Mouse (Mus musculus): ENCODE results near the gene Dmp1. TPM values are rescaled to one million over a fixed set of nuclear protein-coding genes. Genes with fewer than 3 reads are reported as not detected.

The Dmp1 gene
- polyA plus RNA-seq, 1 experiment from 2014 or later = 19.3 TPM

- Histone ChIP-seq H3K27ac (replicated peaks; ENCODE audit: low read depth, low read length) (no peak overlapping the region), H3K4me3 (ENCODE audit: low read depth, low read length) (no peak overlapping the region), H3K9me3 (ENCODE audit: control insufficient read depth, low read length) (no peaks in the 10 kb centered on the region), H3K4me2 (ENCODE audit: low read depth, low read length) (no peak overlapping the region), H3K4me1 (ENCODE audit: control insufficient read depth, insufficient read depth, low read length) (no peaks in the 10 kb centered on the region), H3K9ac (ENCODE audit: low read depth, low read length) (no peak overlapping the region), H3K36me3 (ENCODE audit: control insufficient read depth, insufficient read depth, low read length) (no peaks in the 10 kb centered on the region), H3K27me3 (replicated peaks; ENCODE audit: control insufficient read depth, insufficient read depth, low read length) (no peaks in the 10 kb centered on the region)
- ATAC-seq (ENCODE audit: low read depth) (no peak), DNase-seq (ENCODE audit: low spot score) (no peak)
- 80% methylated on average over 9 of the region's 9 CpGs for WGBS
Measured at GRCm38 (mm10) chr5:104239674-104240378, 37.4 kb downstream of the Dmp1 start.

DNA sequence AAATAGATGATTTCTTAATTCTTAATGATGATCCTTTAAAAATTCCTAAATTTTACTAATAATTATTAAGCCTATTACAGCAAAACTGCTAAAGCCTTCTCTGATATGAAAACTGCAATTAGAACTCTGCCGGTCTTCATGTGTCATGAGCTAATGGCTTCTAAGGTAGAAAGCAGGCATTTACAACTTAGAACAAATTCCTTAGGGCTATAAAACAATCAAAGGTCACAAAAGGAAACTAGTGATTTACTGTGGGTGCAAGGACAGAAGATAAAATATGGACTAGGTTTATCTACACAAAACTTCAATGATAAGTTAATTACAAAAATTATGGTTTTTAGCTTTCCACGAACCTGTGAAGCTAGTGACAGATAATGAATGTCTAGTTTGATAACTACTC, 41.8 kb downstream of the Dmp1 start:
- no peaks in the 10 kb centered on the region for H3K36me3 ChIP-seq (ENCODE audit: control insufficient read depth, insufficient read depth, low read length)
- DNase-seq (ENCODE audit: low spot score) (no peak), ATAC-seq (ENCODE audit: low read depth) (no peak)
- no peaks in the 10 kb centered on the region for H3K27me3 ChIP-seq (replicated peaks; ENCODE audit: control insufficient read depth, insufficient read depth, low read length)
- no peak overlapping the region for H3K4me3 ChIP-seq (ENCODE audit: low read depth, low read length)
- no peak overlapping the region for H3K4me2 ChIP-seq (ENCODE audit: low read depth, low read length)
- no peaks in the 10 kb centered on the region for H3K9me3 ChIP-seq (ENCODE audit: control insufficient read depth, low read length)
- WGBS = 78% methylated on average over 2 of the region's 2 CpGs
- no peak overlapping the region for H3K9ac ChIP-seq (ENCODE audit: low read depth, low read length)
- H3K27ac ChIP-seq (replicated peaks; ENCODE audit: low read depth, low read length) = no peak overlapping the region
- no peaks in the 10 kb centered on the region for H3K4me1 ChIP-seq (ENCODE audit: control insufficient read depth, insufficient read depth, low read length)

DNA sequence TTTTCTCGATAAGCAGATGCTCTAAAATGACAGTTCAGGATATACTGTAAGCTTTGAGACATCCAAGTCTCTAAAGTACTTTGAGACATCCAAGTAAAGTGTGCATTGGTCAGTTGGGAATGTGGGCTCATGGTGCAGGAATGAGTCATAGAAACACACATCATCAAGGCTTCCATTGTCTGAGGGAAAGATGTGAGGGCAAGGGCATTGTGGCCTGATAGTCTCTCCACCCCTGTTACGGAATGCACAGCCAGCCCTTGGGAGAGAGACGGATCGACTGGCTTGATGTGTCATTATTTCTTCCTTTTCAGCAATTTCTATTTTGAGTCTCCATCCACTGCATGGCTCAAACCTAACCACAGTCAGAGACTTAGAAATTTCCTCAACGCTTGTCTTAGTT, 49.4 kb downstream of the Dmp1 start:
- H3K9me3 ChIP-seq (ENCODE audit: control insufficient read depth, low read length) = no peaks in the 10 kb centered on the region
- no peak for ATAC-seq (ENCODE audit: low read depth)
- H3K9ac ChIP-seq (ENCODE audit: low read depth, low read length) = no peak overlapping the region
- WGBS = 72% methylated on average over 5 of the region's 5 CpGs
- H3K4me3 ChIP-seq (ENCODE audit: low read depth, low read length) = no peak overlapping the region
- H3K27ac ChIP-seq (replicated peaks; ENCODE audit: low read depth, low read length) = no peak overlapping the region
- no peaks in the 10 kb centered on the region for H3K36me3 ChIP-seq (ENCODE audit: control insufficient read depth, insufficient read depth, low read length)
- H3K27me3 ChIP-seq (replicated peaks; ENCODE audit: control insufficient read depth, insufficient read depth, low read length) = no peaks in the 10 kb centered on the region
- H3K4me1 ChIP-seq (ENCODE audit: control insufficient read depth, insufficient read depth, low read length) = no peaks in the 10 kb centered on the region
- DNase-seq (ENCODE audit: low spot score) = no peak
- H3K4me2 ChIP-seq (ENCODE audit: low read depth, low read length) = no peak overlapping the region

- DNase-seq (ENCODE audit: low spot score) (no peak), ATAC-seq (ENCODE audit: low read depth) (no peak)
- H3K27ac ChIP-seq (replicated peaks; ENCODE audit: low read depth, low read length) = no peak overlapping the region
- H3K9ac ChIP-seq (ENCODE audit: low read depth, low read length) = no peak overlapping the region
- no peaks in the 10 kb centered on the region for H3K36me3 ChIP-seq (ENCODE audit: control insufficient read depth, insufficient read depth, low read length)
- WGBS = 71% methylated on average over 3 of the region's 3 CpGs
- H3K4me1 ChIP-seq (ENCODE audit: control insufficient read depth, insufficient read depth, low read length) = no peaks in the 10 kb centered on the region
- H3K4me2 ChIP-seq (ENCODE audit: low read depth, low read length) = no peak overlapping the region
- no peak overlapping the region for H3K4me3 ChIP-seq (ENCODE audit: low read depth, low read length)
- H3K9me3 ChIP-seq (ENCODE audit: control insufficient read depth, low read length) = no peaks in the 10 kb centered on the region
- H3K27me3 ChIP-seq (replicated peaks; ENCODE audit: control insufficient read depth, insufficient read depth, low read length) = no peaks in the 10 kb centered on the region
Measured at GRCm38 (mm10) chr5:104256585-104256984, 54.2 kb downstream of the Dmp1 start.

- ATAC-seq (ENCODE audit: low read depth) = no peak
- no peak overlapping the region for H3K9ac ChIP-seq (ENCODE audit: low read depth, low read length)
- DNase-seq (ENCODE audit: low spot score) = no peak
Measured at GRCm38 (mm10) chr5:104261908-104262461, 59.6 kb downstream of the Dmp1 start.

GRCm38 (mm10) chr5:104263014-104263776, 60.8 kb downstream of the Dmp1 start:
- ATAC-seq (ENCODE audit: low read depth) (no peak), DNase-seq (ENCODE audit: low spot score) (no peak)
- H3K9ac ChIP-seq (ENCODE audit: low read depth, low read length) = no peak overlapping the region
- WGBS = 92% methylated on average over 13 of the region's 13 CpGs
- H3K27me3 ChIP-seq (replicated peaks; ENCODE audit: control insufficient read depth, insufficient read depth, low read length) = no peaks in the 10 kb centered on the region
- H3K4me2 ChIP-seq (ENCODE audit: low read depth, low read length) = no peak overlapping the region
- H3K4me1 ChIP-seq (ENCODE audit: control insufficient read depth, insufficient read depth, low read length) = no peaks in the 10 kb centered on the region
- H3K4me3 ChIP-seq (ENCODE audit: low read depth, low read length) = no peak overlapping the region
- H3K36me3 ChIP-seq (ENCODE audit: control insufficient read depth, insufficient read depth, low read length) = no peaks in the 10 kb centered on the region
- no peaks in the 10 kb centered on the region for H3K9me3 ChIP-seq (ENCODE audit: control insufficient read depth, low read length)
- H3K27ac ChIP-seq (replicated peaks; ENCODE audit: low read depth, low read length) = no peak overlapping the region

More at GRCm38 (mm10) chr5:104261908-104262461, 59.6 kb downstream of the Dmp1 start:
- no peak overlapping the region for H3K4me3 ChIP-seq (ENCODE audit: low read depth, low read length)
- WGBS = 67% methylated on average over 4 of the region's 4 CpGs
- no peaks in the 10 kb centered on the region for H3K4me1 ChIP-seq (ENCODE audit: control insufficient read depth, insufficient read depth, low read length)
- H3K9me3 ChIP-seq (ENCODE audit: control insufficient read depth, low read length) = no peaks in the 10 kb centered on the region
- H3K27ac ChIP-seq (replicated peaks; ENCODE audit: low read depth, low read length) = no peak overlapping the region
- H3K4me2 ChIP-seq (ENCODE audit: low read depth, low read length) = no peak overlapping the region
- H3K36me3 ChIP-seq (ENCODE audit: control insufficient read depth, insufficient read depth, low read length) = no peaks in the 10 kb centered on the region
- H3K27me3 ChIP-seq (replicated peaks; ENCODE audit: control insufficient read depth, insufficient read depth, low read length) = no peaks in the 10 kb centered on the region

Other genes starting within 250 kb of the Dmp1 start
- 0.15 and 0.26 TPM in 2 replicates for gene Hsd17b13, start 225.2 kb upstream of the Dmp1 start, polyA plus RNA-seq (2014; fragmentation: Nextera tagmentation; extraction: Ambion mirVana)
- 4.5 and 4.9 TPM in 2 replicates for gene Hsd17b11, start 180.7 kb upstream of the Dmp1 start, polyA plus RNA-seq (2014; fragmentation: Nextera tagmentation; extraction: Ambion mirVana)
- 56.8 and 59.0 TPM in 2 replicates for gene Nudt9, start 156.3 kb upstream of the Dmp1 start, polyA plus RNA-seq (2014; fragmentation: Nextera tagmentation; extraction: Ambion mirVana)
- 0.47 TPM in 1 of 2 replicates, not detected in the other for gene Gm17660, start 125.0 kb upstream of the Dmp1 start, polyA plus RNA-seq (2014; fragmentation: Nextera tagmentation; extraction: Ambion mirVana)
- gene Sparcl1, start 88.9 kb upstream of the Dmp1 start, polyA plus RNA-seq (2014; fragmentation: Nextera tagmentation; extraction: Ambion mirVana) = 108 and 117 TPM in 2 replicates
- gene Dspp, start 31.9 kb upstream of the Dmp1 start, polyA plus RNA-seq (2014; fragmentation: Nextera tagmentation; extraction: Ambion mirVana) = not detected in 2 replicates
- 688 and 1,076 TPM in 2 replicates for gene Ibsp, start 96.6 kb downstream of the Dmp1 start, polyA plus RNA-seq (2014; fragmentation: Nextera tagmentation; extraction: Ambion mirVana)
- gene Mepe, start 122.7 kb downstream of the Dmp1 start, polyA plus RNA-seq (2014; fragmentation: Nextera tagmentation; extraction: Ambion mirVana) = 0.55 and 0.58 TPM in 2 replicates
- gene Spp1, start 232.5 kb downstream of the Dmp1 start, polyA plus RNA-seq (2014; fragmentation: Nextera tagmentation; extraction: Ambion mirVana) = 310 and 610 TPM in 2 replicates